Mouse (Mus musculus) embryonic fibroblast, embryonic 13.5 days (primary cell): Measurements from ENCODE around the gene Cuedc1. TPM values are rescaled to one million over a fixed set of nuclear protein-coding genes. Genes with fewer than 3 reads are reported as not detected.

ENCODE experiments used
- H3K27ac ChIP-seq: 2 replicates; pipeline ENCODE4 v1.5.1; 2012; ENCODE audit warnings: low read length, control low read depth, inconsistent platforms; ENCODE audit not compliant: insufficient read depth
- H3K4me1 ChIP-seq: 2 replicates; pipeline ENCODE4 v1.6.1; 2011; ENCODE audit warnings: low read length; ENCODE audit not compliant: control insufficient read depth, insufficient read depth
- H3K4me3 ChIP-seq: 2 replicates; pipeline ENCODE4 v1.5.1; 2011; ENCODE audit warnings: mild to moderate bottlenecking, control low read depth, low read length; ENCODE audit not compliant: insufficient read depth
- CTCF ChIP-seq: IDR thresholded peaks from 2 replicates; pipeline ENCODE4 v1.5.1; 2011; ENCODE audit warnings: mild to moderate bottlenecking, control low read depth, low read length, moderate library complexity, borderline replicate concordance; ENCODE audit not compliant: insufficient read depth
- POLR2A ChIP-seq: IDR thresholded peaks from 2 replicates; pipeline ENCODE4 v1.6.1; 2011; ENCODE audit warnings: low read depth, mild to moderate bottlenecking, control low read depth, low read length, moderate library complexity
- polyA plus RNA-seq: library from polyadenylated mRNA; stranded (reverse); fragments of >200 nt; gene quantifications from 2 replicates; pipeline ENCODE4 v1.2.4, GENCODE M21; 2011; ENCODE audit warnings: low read depth; ENCODE audit not compliant: missing spikeins, insufficient read length

The Cuedc1 gene
- polyA plus RNA-seq, 1 experiment: 31.8 TPM

DNA sequence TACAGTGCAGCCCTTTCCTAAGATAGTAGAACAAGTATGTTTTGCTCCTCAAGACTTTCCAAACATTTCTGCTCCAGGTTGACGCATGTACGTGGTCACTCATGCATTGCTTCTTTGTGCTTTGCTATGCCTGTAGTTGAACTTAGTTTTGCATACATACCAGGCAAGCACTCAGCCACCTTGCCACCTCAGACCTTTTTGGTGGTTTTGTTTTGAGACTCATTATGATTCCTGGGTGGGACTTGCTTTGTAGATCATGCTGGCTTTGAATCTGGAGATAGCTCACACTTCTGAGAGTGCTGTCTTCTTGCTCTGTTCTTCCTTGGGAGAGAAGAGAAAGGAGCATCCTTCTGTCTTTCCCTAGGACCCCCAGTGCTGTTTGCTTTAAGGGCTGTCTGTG is 109.8 kb downstream of the Cuedc1 start:
- TF ChIP-seq POLR2A (no peak), CTCF (no peak)
- Histone ChIP-seq H3K27ac (no peak overlapping the region), H3K4me3 (no peak overlapping the region), H3K4me1 (no peaks in the 10 kb centered on the region)

DNA sequence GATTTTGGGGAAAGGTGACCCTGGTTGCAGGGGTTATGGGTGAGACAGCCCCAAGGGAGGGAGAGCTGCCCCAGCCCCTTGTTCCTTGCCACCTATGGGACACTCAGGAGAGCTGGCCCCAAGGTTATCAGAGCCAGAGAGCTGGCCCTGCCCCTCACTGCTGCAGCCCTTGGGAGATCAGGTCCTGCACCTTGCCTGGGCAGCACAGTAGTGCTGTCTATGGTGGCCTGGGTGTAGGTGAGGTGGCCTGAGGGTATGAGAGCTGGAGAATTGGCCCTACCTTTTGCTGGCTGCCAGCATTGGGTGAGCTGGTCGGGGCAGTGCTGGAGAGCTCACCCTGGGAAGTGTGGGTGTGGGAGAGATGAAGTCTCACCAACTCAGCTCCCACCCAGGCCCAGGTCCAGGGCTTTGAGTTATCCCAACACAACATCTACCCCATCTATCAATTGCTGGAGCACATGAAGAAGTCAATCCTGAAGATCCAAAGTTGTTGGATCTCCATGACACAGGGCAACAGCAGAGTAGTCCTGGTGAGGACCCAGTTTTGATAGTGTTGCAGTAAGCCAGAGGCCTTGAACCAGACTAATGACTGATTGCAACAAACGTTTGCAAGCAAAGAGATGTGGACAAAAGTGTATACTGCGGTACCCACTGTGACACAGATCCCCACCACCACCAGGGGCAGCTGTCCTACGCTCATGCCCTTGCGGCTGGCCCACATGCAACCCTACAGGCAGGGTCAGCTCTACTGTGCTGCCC is 114.1 kb downstream of the Cuedc1 start:
- H3K4me3 ChIP-seq: no peak overlapping the region
- no peak overlapping the region for H3K27ac ChIP-seq
- no peak for TF ChIP-seq CTCF
- TF ChIP-seq POLR2A: no peak
- H3K4me1 ChIP-seq: no peaks in the 10 kb centered on the region

DNA sequence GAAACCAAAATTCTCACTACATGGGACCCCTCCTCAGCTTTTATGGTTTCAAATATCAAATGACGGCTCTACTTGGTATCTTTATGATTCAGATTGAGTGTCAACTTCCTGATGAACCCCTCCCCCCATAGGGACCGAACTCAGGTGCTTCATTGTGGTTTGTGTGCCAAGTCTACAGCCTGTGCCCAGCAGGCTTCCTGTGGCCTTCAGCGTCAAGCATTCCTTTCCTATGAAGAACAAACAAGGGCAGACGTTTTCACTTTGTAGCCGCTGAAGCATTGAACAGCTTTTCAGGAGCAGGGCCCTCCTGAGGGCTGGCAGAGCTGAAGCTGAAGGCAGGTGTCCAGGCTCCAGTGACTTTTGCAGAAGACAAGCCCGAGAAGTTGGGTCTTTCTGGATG is 115.9 kb downstream of the Cuedc1 start:
- Histone ChIP-seq H3K4me1 (no peaks in the 10 kb centered on the region), H3K27ac (no peak overlapping the region), H3K4me3 (no peak overlapping the region)
- TF ChIP-seq CTCF: no peak
- TF ChIP-seq POLR2A: no peak

DNA sequence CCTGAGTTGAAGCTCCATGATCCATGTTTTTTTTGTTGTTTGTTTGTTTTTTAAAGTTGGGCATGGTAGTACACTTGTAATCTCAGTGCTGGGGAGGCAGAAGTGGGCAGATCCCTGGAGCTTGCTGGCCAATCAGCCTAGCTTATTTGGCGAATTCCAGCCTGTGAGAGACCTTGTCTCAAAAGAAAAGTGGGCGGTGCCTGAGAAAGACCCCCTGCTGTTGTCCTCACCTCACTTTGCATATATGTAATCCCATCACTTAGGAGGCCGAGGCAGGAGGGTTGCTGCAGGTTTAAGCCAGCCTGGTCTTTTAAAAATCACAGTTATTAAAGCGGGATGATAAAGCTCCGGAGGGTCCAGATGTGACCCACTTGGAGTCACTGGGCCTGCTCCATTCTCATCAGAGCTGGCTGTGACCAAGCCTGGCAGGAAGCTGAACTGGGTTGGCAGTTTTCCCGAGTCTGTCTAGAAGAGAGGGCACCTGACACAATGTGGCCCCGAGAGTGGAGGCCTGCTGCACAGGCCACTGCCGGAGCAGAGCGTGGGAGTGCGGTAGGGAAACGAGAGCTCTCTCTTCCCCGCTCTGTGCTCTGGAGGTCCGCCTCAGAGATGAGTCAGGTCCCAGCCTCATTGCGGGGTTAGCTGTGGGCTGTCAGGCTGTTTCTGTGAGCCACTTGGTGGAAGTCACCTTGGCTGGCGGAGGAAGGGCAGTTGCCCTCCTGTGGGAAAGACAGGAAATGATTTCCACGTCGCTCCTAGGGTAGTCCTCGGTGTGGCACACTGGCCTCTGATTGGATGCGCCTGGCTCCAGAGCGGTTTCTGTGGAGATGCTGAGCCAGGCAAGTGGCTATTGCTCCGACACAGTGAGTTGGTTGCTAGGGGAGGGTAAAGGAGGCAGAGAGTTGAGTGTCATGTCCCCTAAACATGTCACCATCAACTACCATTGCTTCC is 117.3 kb downstream of the Cuedc1 start:
- TF ChIP-seq POLR2A (no peak), CTCF (no peak)
- H3K4me3 ChIP-seq: no peak overlapping the region
- H3K4me1 ChIP-seq: no peaks in the 10 kb centered on the region
- H3K27ac ChIP-seq: no peak overlapping the region

DNA sequence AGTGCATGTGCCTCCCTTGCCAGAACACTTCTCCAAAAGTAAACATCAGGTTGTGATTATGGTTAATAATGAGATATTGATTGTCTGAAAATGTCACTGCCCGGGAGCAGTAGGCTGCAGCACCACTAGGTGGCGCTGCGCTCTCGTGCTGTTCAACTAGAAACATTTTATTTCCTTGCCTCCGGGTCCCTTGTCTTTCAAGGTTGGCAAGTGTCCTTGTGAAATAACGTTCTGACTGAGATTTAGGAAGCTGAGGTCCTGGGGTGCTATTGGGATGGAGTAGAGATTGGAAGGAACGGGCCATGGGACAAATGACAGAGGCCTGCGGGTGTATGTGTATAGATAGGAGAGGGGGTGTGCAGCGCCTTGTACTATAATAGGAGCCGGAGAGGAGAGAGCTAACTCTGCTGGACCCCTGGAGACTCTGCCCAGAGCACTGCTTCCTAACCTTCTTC is 118.4 kb downstream of the Cuedc1 start:
- Histone ChIP-seq H3K27ac (no peak overlapping the region), H3K4me3 (no peak overlapping the region), H3K4me1 (no peaks in the 10 kb centered on the region)
- TF ChIP-seq POLR2A (no peak), CTCF (peak; percentile 84)

DNA sequence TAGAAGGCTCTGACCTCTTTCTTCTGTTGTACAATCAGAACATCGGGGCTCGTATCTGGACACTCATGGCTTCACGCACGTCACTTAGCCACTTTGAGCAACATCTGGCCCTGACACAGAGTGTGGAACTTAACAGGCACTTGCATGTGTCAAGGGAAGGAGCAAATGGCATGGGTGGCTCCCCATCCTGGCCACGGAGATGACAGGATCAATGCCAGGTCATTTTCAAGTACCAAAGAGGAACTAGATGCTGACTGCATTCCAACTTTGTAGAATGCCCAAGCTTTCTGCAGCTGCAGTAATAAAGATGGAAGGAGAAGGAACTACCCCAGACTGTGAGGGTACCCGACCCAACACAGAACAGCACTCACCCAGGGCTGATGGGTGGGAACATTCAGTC is 120.3 kb downstream of the Cuedc1 start:
- Histone ChIP-seq H3K4me3 (no peak overlapping the region), H3K27ac (no peak overlapping the region), H3K4me1 (no peaks in the 10 kb centered on the region)
- TF ChIP-seq CTCF: no peak
- TF ChIP-seq POLR2A: no peak

DNA sequence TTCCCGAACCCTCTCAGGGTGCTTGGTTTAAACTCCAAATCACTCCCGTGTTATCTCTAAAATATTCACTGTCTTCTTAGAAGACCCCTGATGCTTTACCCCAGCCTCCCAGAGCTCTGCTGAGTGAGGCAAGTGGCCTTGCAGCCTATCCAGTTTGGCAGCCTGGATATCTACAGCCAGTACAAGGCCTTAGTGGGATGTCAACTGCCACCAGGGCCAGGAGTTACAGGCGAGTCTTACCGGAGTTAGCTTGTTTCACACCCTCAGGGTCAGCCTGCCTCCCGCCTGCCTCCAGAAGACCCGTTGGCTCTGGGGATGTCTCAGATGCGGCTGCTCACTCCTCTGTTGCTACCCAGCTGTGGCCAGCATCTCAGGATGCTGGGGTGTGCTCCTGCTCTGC is 120.7 kb downstream of the Cuedc1 start:
- Histone ChIP-seq H3K4me1 (no peaks in the 10 kb centered on the region), H3K4me3 (no peak overlapping the region), H3K27ac (no peak overlapping the region)
- no peak for TF ChIP-seq POLR2A
- TF ChIP-seq CTCF: no peak

DNA sequence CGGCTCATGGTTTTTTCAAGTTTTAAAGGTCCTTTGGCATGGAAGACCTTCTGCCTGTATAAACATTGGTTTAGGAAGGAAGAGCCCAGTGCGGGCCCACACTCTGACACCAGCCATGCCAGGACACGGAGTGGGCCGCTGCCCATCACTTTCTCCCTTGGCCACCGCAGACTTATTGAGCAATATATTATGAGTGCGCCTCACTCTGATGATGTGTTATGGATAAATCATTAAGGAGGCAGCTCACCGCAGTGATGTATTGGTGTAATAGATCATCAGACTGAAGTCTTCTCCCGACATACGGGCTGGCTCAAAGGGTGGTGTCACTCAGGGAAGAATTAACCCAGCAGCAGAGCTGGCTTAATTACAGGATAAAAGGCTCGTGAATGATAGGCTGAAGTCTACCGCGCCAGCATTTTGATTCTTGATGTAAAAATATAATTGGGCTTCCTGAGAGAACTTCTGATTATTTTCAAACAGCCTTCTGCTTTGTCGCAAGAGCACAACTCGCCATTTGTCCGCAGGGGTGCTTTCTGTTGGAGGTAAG is 124.1 kb downstream of the Cuedc1 start:
- no peak overlapping the region for H3K4me3 ChIP-seq
- no peak overlapping the region for H3K27ac ChIP-seq
- TF ChIP-seq POLR2A: no peak
- no peak for TF ChIP-seq CTCF

DNA sequence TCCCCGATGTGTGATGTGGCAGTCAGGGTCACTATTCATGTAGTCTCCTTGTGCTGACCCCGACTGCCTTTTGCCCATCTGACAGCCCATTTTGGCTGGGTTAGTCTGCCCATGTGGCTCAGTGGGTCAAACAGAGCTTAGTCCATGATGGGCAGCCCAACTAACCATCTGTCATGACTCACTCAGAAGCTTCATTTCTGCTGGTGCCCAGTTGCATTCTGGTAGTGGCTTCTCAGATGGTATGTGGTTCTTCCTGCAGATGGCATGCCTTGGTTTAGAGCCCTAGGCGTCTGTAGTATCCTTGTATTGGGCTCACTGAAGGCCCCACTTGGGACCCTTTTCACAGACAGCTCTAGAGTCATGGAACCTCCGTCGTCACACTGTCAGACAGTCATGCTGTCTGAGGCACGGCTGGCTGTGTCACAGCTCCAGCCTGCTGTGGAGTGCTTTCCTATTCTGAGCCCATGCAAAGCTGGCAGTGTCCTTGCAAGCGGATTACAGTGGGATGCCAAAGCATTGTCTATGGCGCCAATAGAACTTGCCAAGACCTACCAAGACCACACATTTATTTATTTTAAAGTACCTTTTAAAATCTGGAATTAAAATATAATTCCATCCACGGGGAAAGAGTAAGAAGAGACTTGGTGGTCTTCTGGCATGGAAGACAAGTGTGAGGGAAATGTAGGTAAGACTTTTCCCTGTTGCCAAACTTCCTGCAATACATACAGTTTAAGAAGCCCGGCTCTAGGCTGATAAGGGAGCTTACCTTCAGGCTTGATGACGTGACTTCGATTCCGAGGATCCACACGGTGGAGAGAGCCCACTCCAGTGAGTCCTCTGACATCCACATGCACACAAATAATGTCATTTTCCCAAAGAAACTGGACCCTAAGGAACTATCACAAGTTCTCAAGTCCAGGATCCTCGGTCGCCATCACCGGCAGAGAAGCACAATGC is 129.4 kb downstream of the Cuedc1 start:
- H3K4me1 ChIP-seq: no peaks in the 10 kb centered on the region
- TF ChIP-seq CTCF (no peak), POLR2A (no peak)
- H3K27ac ChIP-seq: no peak overlapping the region
- no peak overlapping the region for H3K4me3 ChIP-seq

More for the DNA sequence above, 124.1 kb downstream of the Cuedc1 start:
- H3K4me1 ChIP-seq: no peaks in the 10 kb centered on the region
